Mouse (Mus musculus): ENCODE measurements around the gene Ndst4. TPM values are rescaled to one million over a fixed set of nuclear protein-coding genes. Genes with fewer than 3 reads are reported as not detected.
A peak's percentile ranks its signal among the peaks of the same experiment; 100 is the strongest.

Ndst4 gene
- 6.7 and 6.8 TPM in 2 replicates for polyA plus RNA-seq (2014; fragmentation: Nextera tagmentation; extraction: Ambion mirVana)

DNA sequence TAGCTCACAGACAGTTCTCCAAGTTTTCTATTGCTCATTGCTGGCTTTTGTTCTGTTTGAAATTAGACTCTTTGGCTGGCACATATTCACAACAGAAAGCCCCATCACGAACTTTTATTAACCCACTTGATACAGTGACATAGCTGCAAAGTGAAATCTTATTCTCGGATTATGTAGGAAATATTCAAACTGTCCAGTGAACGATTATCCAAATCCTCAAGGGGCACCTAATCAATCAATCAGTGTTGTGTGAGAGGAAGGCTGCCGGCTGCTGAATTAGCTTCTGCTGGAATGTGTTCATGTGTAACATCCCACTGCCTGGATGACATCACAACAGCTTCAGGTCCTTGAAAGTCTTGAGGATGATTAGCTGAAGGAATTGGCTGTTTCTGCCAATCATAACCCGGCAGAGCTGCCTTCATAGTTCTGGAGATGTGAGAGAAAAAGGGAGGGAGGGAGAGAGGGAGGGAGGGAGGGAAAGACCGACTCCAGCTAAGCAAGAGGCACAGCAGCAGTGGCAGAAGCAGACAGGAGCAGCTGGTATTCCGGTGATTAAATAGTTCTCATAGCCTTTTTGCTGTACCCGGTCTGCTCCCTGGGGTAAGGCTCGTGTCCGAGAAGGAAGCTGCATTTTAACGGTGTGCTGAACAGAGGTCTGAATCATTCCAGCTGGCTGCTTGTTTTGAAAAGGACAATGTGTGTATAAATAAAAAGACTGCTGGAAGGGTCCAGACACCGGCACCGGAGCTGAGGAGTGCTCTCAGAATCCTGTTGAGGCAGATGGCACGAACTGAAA, at the start of gene Ndst4:
Ndst4 (plus strand) TSS at position 476 of the 796 bp plus-strand sequence.
- 10% methylated on average over 14 of the region's 14 CpGs for WGBS
- Histone ChIP-seq H3K4me1 (ENCODE audit: control insufficient read depth, insufficient read depth, low read length) (no peaks in the 10 kb centered on the region), H3K36me3 (ENCODE audit: control insufficient read depth, insufficient read depth, low read length) (no peaks in the 10 kb centered on the region), H3K27me3 (ENCODE audit: control insufficient read depth, insufficient read depth, low read length) (no peaks in the 10 kb centered on the region), H3K4me2 (ENCODE audit: low read length) (peak within 1 kb of the TSS; percentile 54), H3K9me3 (ENCODE audit: control insufficient read depth, low read length) (no peaks in the 10 kb centered on the region), H3K9ac (replicated peaks; ENCODE audit: low read length) (peak within 1 kb of the TSS; percentile 54), H3K4me3 (replicated peaks; ENCODE audit: low read depth, low read length) (peak within 1 kb of the TSS; percentile 38), H3K27ac (replicated peaks; ENCODE audit: low read depth, low read length) (peak within 1 kb of the TSS; percentile 58)
- ATAC-seq (ENCODE audit: low FRiP score, low TSS enrichment) = peak; percentile 90
- DNase-seq = peak; percentile 76

DNA sequence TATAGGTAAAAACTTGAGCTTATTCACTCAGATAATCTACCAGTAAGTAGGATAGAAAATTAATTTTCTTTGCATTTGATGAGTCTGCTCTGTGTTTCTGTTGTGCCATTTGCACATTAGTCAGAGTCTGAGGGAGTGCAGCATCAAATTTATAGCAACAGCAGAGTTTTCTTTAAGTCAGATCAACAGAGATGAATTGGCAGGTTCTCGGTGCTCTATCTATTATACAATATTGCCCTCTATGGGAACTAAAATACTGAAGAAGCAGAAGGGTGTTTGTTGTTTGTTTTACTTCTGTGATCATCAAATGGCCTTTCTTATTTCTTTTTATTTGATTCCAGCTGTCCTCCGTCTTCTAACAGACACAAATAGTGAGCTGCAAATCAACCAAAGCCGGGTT, 6.4 kb upstream of the Ndst4 start:
- no peaks in the 10 kb centered on the region for H3K36me3 ChIP-seq (ENCODE audit: control insufficient read depth, insufficient read depth, low read length)
- H3K27me3 ChIP-seq (ENCODE audit: control insufficient read depth, insufficient read depth, low read length) = no peaks in the 10 kb centered on the region
- H3K4me2 ChIP-seq (ENCODE audit: low read length) = no peak overlapping the region
- H3K4me1 ChIP-seq (ENCODE audit: control insufficient read depth, insufficient read depth, low read length) = no peaks in the 10 kb centered on the region
- peak; percentile 44 for DNase-seq
- WGBS = 87% methylated on average over 3 of the region's 3 CpGs
- H3K9me3 ChIP-seq (ENCODE audit: control insufficient read depth, low read length) = no peaks in the 10 kb centered on the region
- no peak overlapping the region for H3K4me3 ChIP-seq (replicated peaks; ENCODE audit: low read depth, low read length)
- H3K9ac ChIP-seq (replicated peaks; ENCODE audit: low read length) = no peak overlapping the region
- ATAC-seq (ENCODE audit: low FRiP score, low TSS enrichment) = no peak
- no peak overlapping the region for H3K27ac ChIP-seq (replicated peaks; ENCODE audit: low read depth, low read length)

DNA sequence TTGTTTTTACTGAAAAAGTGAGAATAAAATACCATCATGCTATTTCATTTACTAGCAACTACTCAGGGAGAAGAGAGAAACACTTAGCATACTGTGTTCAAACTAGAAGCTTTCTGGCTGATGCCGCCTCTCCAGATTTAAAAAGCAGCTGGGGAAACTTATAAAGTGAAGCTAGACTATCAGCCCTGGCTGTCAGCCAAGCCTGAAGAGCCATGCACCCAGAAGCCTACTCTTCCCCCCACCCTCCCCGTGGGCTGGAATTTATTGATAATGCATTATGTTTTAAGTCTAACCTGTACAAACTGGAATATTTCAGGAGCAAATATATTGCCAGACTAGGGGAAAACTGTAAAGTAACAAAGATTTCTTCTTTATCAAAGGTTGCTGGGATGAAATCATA, 2.6 kb downstream of the Ndst4 start:
- H3K27ac ChIP-seq (replicated peaks; ENCODE audit: low read depth, low read length) = no peak overlapping the region
- H3K4me2 ChIP-seq (ENCODE audit: low read length) = peak overlapping the region; percentile 29; the same call in 1 of the 2 replicates
- no peaks in the 10 kb centered on the region for H3K36me3 ChIP-seq (ENCODE audit: control insufficient read depth, insufficient read depth, low read length)
- 0 out of 2 replicates have a peak overlapping the region, but pooled peaks have one; percentile 2 for H3K4me3 ChIP-seq (replicated peaks; ENCODE audit: low read depth, low read length)
- H3K9ac ChIP-seq (replicated peaks; ENCODE audit: low read length) = no peak overlapping the region
- no peaks in the 10 kb centered on the region for H3K9me3 ChIP-seq (ENCODE audit: control insufficient read depth, low read length)
- ATAC-seq (ENCODE audit: low FRiP score, low TSS enrichment) = no peak
- DNase-seq = peak; percentile 36
- no peaks in the 10 kb centered on the region for H3K27me3 ChIP-seq (ENCODE audit: control insufficient read depth, insufficient read depth, low read length)
- WGBS = 67% methylated on average over 2 of the region's 2 CpGs
- H3K4me1 ChIP-seq (ENCODE audit: control insufficient read depth, insufficient read depth, low read length) = no peaks in the 10 kb centered on the region

DNA sequence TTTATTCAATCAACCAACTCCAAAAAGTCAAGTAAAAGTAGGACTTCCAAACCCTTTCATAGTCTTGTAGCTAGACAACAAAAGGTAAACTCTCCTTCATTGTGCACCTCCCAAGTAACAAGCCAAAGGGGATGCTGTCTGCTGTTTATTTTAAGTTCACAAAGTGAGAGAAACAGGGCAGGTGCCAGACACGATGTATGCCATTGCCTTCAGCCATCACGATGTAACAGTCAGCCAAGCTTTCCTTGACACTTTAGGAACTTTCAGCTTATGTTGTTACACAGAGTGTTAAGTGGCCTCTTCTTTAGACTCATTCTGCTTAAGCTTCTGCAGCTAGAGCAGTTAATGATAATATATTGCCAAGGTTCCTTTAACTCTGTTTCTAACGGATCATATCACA, 3.1 kb downstream of the Ndst4 start:
- Histone ChIP-seq H3K4me2 (ENCODE audit: low read length) (peak overlapping the region; percentile 29), H3K4me1 (ENCODE audit: control insufficient read depth, insufficient read depth, low read length) (no peaks in the 10 kb centered on the region), H3K27ac (replicated peaks; ENCODE audit: low read depth, low read length) (no peak overlapping the region), H3K9me3 (ENCODE audit: control insufficient read depth, low read length) (no peaks in the 10 kb centered on the region), H3K27me3 (ENCODE audit: control insufficient read depth, insufficient read depth, low read length) (no peaks in the 10 kb centered on the region), H3K4me3 (replicated peaks; ENCODE audit: low read depth, low read length) (0 out of 2 replicates have a peak overlapping the region, but pooled peaks have one; percentile 2), H3K36me3 (ENCODE audit: control insufficient read depth, insufficient read depth, low read length) (no peaks in the 10 kb centered on the region), H3K9ac (replicated peaks; ENCODE audit: low read length) (no peak overlapping the region)
- ATAC-seq (ENCODE audit: low FRiP score, low TSS enrichment) = no peak
- no peak for DNase-seq
- WGBS = 86% methylated on average over 3 of the region's 3 CpGs

DNA sequence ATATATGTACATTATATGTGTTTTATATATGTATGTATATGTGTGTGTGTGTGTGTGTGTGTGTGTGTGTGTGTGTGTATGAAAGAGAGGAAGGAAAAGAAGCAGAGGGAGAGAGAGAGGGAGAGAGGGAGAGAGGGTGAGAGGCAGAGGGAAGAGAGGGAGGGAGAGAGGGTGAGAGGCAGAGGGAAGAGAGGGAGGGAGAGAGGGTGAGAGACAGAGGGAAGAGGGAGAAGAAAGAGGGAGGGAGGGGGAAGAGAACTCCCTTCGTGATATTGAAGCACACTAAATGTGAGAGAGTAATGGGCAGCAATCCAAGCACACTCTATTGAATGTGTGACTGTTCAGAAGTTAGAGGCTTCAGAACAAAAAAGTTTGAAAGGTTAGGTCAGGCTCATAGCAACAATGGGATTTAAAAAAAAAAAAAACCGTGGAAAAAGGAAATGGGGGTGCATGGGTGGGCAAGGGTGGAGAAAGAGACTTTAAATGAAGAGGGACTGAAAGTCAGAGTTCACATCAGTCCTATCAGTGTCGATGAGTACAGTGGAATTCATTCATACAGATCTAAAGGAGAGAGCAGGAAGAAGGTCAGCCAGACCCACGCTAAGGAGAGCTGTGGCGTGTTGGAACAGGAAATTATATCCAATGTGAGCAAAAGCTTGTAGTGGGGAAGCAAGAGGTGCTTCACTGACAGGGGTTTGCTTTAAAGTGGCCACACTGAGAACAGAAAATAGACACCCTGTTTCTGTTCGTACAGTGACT, 63.2 kb downstream of the Ndst4 start:
- ATAC-seq (ENCODE audit: low FRiP score, low TSS enrichment) (no peak; the same call in 1 of the 2 replicates), DNase-seq (peak; percentile 31)
- WGBS = 41% methylated on average over 6 of the region's 6 CpGs

DNA sequence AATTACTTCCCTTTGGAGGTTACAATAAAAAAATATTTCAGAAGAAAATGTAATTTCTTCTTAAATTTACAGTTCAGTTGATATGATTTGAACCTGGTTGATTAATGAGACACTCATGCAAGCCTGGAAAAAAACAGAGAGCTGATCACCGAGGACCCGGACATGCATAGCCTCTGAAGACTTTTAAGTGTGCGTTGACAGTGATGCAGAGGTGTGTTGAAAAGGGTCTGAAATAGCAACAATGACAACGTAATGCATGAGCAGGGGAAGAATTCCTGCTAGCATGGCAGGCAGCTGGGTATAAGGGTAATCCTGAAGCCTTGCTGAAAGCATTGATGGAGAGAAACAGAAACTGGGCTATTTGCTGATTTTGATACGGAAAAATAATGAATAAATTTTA, 106.2 kb downstream of the Ndst4 start:
- H3K9me3 ChIP-seq (ENCODE audit: control insufficient read depth, low read length) = no peaks in the 10 kb centered on the region
- H3K4me1 ChIP-seq (ENCODE audit: control insufficient read depth, insufficient read depth, low read length) = no peaks in the 10 kb centered on the region
- no peak overlapping the region for H3K4me2 ChIP-seq (ENCODE audit: low read length)
- no peaks in the 10 kb centered on the region for H3K36me3 ChIP-seq (ENCODE audit: control insufficient read depth, insufficient read depth, low read length)
- H3K9ac ChIP-seq (replicated peaks; ENCODE audit: low read length) = no peak overlapping the region
- H3K27ac ChIP-seq (replicated peaks; ENCODE audit: low read depth, low read length) = no peak overlapping the region
- no peak for DNase-seq
- H3K27me3 ChIP-seq (ENCODE audit: control insufficient read depth, insufficient read depth, low read length) = no peaks in the 10 kb centered on the region
- H3K4me3 ChIP-seq (replicated peaks; ENCODE audit: low read depth, low read length) = no peak overlapping the region
- WGBS = 88% methylated on average over 5 of the region's 5 CpGs
- ATAC-seq (ENCODE audit: low FRiP score, low TSS enrichment) = no peak

More for the DNA sequence above, 63.2 kb downstream of the Ndst4 start:
- no peaks in the 10 kb centered on the region for H3K9me3 ChIP-seq (ENCODE audit: control insufficient read depth, low read length)
- no peaks in the 10 kb centered on the region for H3K27me3 ChIP-seq (ENCODE audit: control insufficient read depth, insufficient read depth, low read length)
- H3K4me1 ChIP-seq (ENCODE audit: control insufficient read depth, insufficient read depth, low read length) = 0 out of 2 replicates have a peak, but pooled peaks cover 2% of the 10 kb centered on the region
- H3K4me2 ChIP-seq (ENCODE audit: low read length) = no peak overlapping the region
- no peak overlapping the region for H3K27ac ChIP-seq (replicated peaks; ENCODE audit: low read depth, low read length)
- no peak overlapping the region for H3K9ac ChIP-seq (replicated peaks; ENCODE audit: low read length)
- H3K4me3 ChIP-seq (replicated peaks; ENCODE audit: low read depth, low read length) = no peak overlapping the region
- H3K36me3 ChIP-seq (ENCODE audit: control insufficient read depth, insufficient read depth, low read length) = no peaks in the 10 kb centered on the region

DNA sequence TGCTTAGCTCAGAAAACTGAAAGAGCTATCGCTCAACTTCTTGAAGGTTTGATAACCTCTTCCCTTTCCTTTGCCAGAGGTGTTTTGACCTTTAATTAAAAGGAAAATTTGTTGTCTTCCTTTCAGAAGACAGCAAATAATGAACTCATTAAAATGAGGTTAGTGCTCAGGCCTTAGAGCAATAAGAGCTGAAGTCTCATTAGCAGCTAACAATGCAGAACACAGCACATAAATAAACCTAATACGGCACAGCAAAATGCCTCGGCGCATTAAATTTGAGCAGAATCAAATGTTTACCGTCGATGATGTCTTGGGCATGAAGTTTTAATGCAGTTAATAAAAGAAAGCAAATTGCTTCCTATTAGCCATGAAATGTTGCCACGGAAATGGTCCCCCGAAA, 129.5 kb downstream of the Ndst4 start:
- Histone ChIP-seq H3K9me3 (ENCODE audit: control insufficient read depth, low read length) (no peaks in the 10 kb centered on the region), H3K27ac (replicated peaks; ENCODE audit: low read depth, low read length) (no peak overlapping the region), H3K4me2 (ENCODE audit: low read length) (no peak overlapping the region), H3K4me1 (ENCODE audit: control insufficient read depth, insufficient read depth, low read length) (no peaks in the 10 kb centered on the region), H3K36me3 (ENCODE audit: control insufficient read depth, insufficient read depth, low read length) (no peaks in the 10 kb centered on the region), H3K9ac (replicated peaks; ENCODE audit: low read length) (no peak overlapping the region), H3K4me3 (replicated peaks; ENCODE audit: low read depth, low read length) (no peak overlapping the region), H3K27me3 (ENCODE audit: control insufficient read depth, insufficient read depth, low read length) (no peaks in the 10 kb centered on the region)
- ATAC-seq (ENCODE audit: low FRiP score, low TSS enrichment) (no peak), DNase-seq (peak; percentile 12)
- 80% methylated on average over 8 of the region's 8 CpGs for WGBS

DNA sequence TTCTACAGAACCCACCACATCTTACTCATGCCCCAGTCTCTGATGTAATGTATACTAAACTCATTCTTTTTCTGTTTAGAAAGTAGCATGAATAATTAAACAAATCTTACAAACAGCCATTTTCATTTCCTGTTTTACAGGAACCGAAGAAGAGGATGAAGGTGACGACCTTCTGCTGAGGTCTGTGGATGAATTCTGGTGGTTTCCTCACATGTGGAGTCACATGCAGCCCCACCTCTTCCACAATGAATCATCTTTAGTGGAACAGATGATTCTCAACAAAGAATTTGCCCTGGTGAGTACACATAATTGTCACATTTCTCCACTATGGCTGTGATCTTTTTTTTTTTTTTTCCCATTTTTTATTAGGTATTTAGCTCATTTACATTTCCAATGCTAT, 166.7 kb downstream of the Ndst4 start:
- Histone ChIP-seq H3K4me2 (ENCODE audit: low read length) (no peak overlapping the region), H3K9ac (replicated peaks; ENCODE audit: low read length) (no peak overlapping the region)
- no peak for ATAC-seq (ENCODE audit: low FRiP score, low TSS enrichment)

More for the DNA sequence above, 166.7 kb downstream of the Ndst4 start:
- WGBS = 91% methylated on average over 2 of the region's 2 CpGs
- Histone ChIP-seq H3K4me3 (replicated peaks; ENCODE audit: low read depth, low read length) (no peak overlapping the region), H3K9me3 (ENCODE audit: control insufficient read depth, low read length) (no peaks in the 10 kb centered on the region), H3K36me3 (ENCODE audit: control insufficient read depth, insufficient read depth, low read length) (no peaks in the 10 kb centered on the region), H3K27ac (replicated peaks; ENCODE audit: low read depth, low read length) (no peak overlapping the region), H3K27me3 (ENCODE audit: control insufficient read depth, insufficient read depth, low read length) (no peaks in the 10 kb centered on the region), H3K4me1 (ENCODE audit: control insufficient read depth, insufficient read depth, low read length) (no peaks in the 10 kb centered on the region)
- no peak for DNase-seq
